Mouse (Mus musculus): ENCODE data around the gene Ggact. TPM values are rescaled to one million over a fixed set of nuclear protein-coding genes. Genes with fewer than 3 reads are reported as not detected.

The Ggact gene
- polyA plus RNA-seq, 1 experiment from 2014 or later = 18.6 TPM

Other genes with a start within 250 kb of the Ggact start
- gene Tmtc4, start 70.3 kb upstream of the Ggact start, polyA plus RNA-seq (2015; fragmentation: Nextera tagmentation; extraction: Ambion mirVana) = 1.8 and 2.3 TPM in 2 replicates

All from liver, embryonic 16.5 days (tissue).